Comparison of ENCODE assay signal across 23 mouse cellular contexts in the genomic region with DNA sequence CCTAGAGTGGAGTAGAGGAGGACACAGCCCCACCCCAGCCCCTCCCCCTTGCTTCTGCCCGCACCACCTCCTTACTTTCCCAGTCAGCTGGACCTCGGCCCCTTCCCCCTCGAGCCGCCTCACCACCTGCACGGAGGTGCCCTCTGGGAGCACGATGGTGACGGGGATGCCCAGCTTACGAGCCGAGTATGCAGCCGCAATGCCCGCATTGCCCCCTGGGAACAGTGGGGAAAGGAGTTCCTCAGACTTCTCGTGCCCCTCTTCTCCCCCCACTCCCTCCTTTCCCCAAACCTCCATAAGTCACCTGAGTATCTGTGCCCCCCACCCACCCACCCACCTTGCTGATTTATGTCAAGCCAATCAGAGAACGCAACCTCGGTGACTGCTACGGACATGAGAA. TPM values are rescaled to one million over a fixed set of nuclear protein-coding genes. Genes with fewer than 3 reads are reported as not detected.
"Had no signal": no experiment of that assay in that cellular context is flagged by ENCODE, and none has a peak within 500 bp of the region (broad histone marks: within the 10 kb centered on the region; RNA-seq: fewer than 3 reads in every experiment).

No protein-coding gene starts in this region.

- H3K4me3 ChIP-seq: neural tube, embryonic 12.5 days; neural tube, embryonic 13.5 days; neural tube, embryonic 15.5 days; stomach, embryonic 15.5 days had no signal

- H3K36me3 ChIP-seq: neural tube, embryonic 12.5 days; neural tube, embryonic 13.5 days; neural tube, embryonic 15.5 days; stomach, embryonic 15.5 days had no signal

- H3K4me1 ChIP-seq: stomach, embryonic 15.5 days had no signal

- H3K4me2 ChIP-seq: neural tube, embryonic 12.5 days; neural tube, embryonic 13.5 days; neural tube, embryonic 15.5 days; stomach, embryonic 15.5 days had no signal

- H3K27me3 ChIP-seq: stomach, embryonic 15.5 days had no signal

- H3K9me3 ChIP-seq: neural tube, embryonic 12.5 days; neural tube, embryonic 13.5 days; stomach, embryonic 15.5 days had no signal

- H3K9ac ChIP-seq: neural tube, embryonic 12.5 days; neural tube, embryonic 13.5 days; neural tube, embryonic 15.5 days; stomach, embryonic 15.5 days had no signal

- DNase-seq: retina, postnatal 1 day; right cerebral cortex, adult 18-20 months; right cerebral cortex, postnatal 14 days; right cerebral cortex, postnatal 25 days; right cerebral cortex, postnatal 4 days; spleen, adult 18-20 months; thymus, adult 18-20 months; thymus, adult 2 months; thymus, postnatal 14 days; thymus, postnatal 25 days; thymus, postnatal 36 days; thymus, postnatal 4 days had no signal

- H3K27ac ChIP-seq: neural tube, embryonic 12.5 days; neural tube, embryonic 13.5 days; neural tube, embryonic 15.5 days; stomach, embryonic 15.5 days; stomach, postnatal 0 days had no signal

RNA-seq across cellular contexts. Expression of gene Sdsl, which starts 10.7 kb away (rescaled TPM):
- total RNA-seq: neutrophil, adult 5-6 weeks had no signal

RNA-seq across cellular contexts. Expression of gene Sds, which starts 14.4 kb away (rescaled TPM):
- total RNA-seq: neutrophil, adult 5-6 weeks had no signal
- polyA plus RNA-seq: neural tube, embryonic 11.5 days; neural tube, embryonic 12.5 days; neural tube, embryonic 13.5 days; neural tube, embryonic 15.5 days; small intestine, adult 2 months; spleen, adult 2 months; stomach, embryonic 14.5 days; stomach, postnatal 0 days; urinary bladder, adult 2 months had no signal

RNA-seq across cellular contexts. Expression of gene Lhx5, which starts 30.4 kb away (rescaled TPM):
- total RNA-seq: neutrophil, adult 5-6 weeks had no signal
- polyA plus RNA-seq: spleen, adult 2 months; urinary bladder, adult 2 months had no signal
